Mouse (Mus musculus) embryonic fibroblast, embryonic 13.5 days (primary cell): ENCODE measurements at regions not wholly inside any gene's neighbourhood (a gene's known extent, or its start where the extent isn't known, plus 50 kb on each side); places are given as distances from the start of the nearest gene placed in this dataset.

Experiments used
- CTCF ChIP-seq: IDR thresholded peaks from 2 replicates; pipeline ENCODE4 v1.5.1; 2011; ENCODE audit warnings: mild to moderate bottlenecking, control low read depth, low read length, moderate library complexity, borderline replicate concordance; ENCODE audit not compliant: insufficient read depth
- POLR2A ChIP-seq: IDR thresholded peaks from 2 replicates; pipeline ENCODE4 v1.6.1; 2011; ENCODE audit warnings: low read depth, mild to moderate bottlenecking, control low read depth, low read length, moderate library complexity

- TF ChIP-seq POLR2A (no peak), CTCF (no peak)
Measured at GRCm38 (mm10) chr8:95991826-95992463, 103.6 kb upstream of the Got2 start.
